Mouse (Mus musculus): ENCODE results near the gene Gm28372.

- no peak for TF ChIP-seq CTCF (IDR thresholded peaks at IDR 0.05; ENCODE audit: borderline replicate concordance, insufficient read depth, low read length)
- no peak for TF ChIP-seq POLR2A (IDR thresholded peaks at IDR 0.05; ENCODE audit: low read depth, low read length)
Observed at GRCm38 (mm10) chr2:130414094-130414856, 9.2 kb downstream of the Gm28372 start.

Measured in embryonic fibroblast, embryonic 13.5 days (primary cell).